Mouse (Mus musculus): ENCODE measurements around the gene Bckdhb. TPM values are rescaled to one million over a fixed set of nuclear protein-coding genes. Genes with fewer than 3 reads are reported as not detected.

The Bckdhb gene
- polyA plus RNA-seq, 1 experiment from 2014 or later: 49.1 TPM

- no peak for ATAC-seq (ENCODE audit: low FRiP score)
- H3K4me1 ChIP-seq: no peaks in the 10 kb centered on the region
- H3K27me3 ChIP-seq: no peaks in the 10 kb centered on the region
- H3K4me3 ChIP-seq (replicated peaks): no peak overlapping the region
- H3K9ac ChIP-seq: no peak overlapping the region
- no peak overlapping the region for H3K4me2 ChIP-seq
- no peaks in the 10 kb centered on the region for H3K9me3 ChIP-seq
- WGBS: 88% methylated on average over 6 of the region's 6 CpGs
- H3K27ac ChIP-seq: no peak overlapping the region
- H3K36me3 ChIP-seq (replicated peaks): no peaks in the 10 kb centered on the region; the same call in 1 of the 2 replicates
Observed at GRCm38 (mm10) chr9:84130338-84130737, 205.4 kb downstream of the Bckdhb start.

- ATAC-seq (ENCODE audit: low FRiP score): no peak
- no peaks in the 10 kb centered on the region for H3K36me3 ChIP-seq (replicated peaks)
- H3K4me1 ChIP-seq: no peaks in the 10 kb centered on the region
- H3K27me3 ChIP-seq: no peaks in the 10 kb centered on the region
- no peaks in the 10 kb centered on the region for H3K9me3 ChIP-seq
- no peak overlapping the region for H3K4me3 ChIP-seq (replicated peaks)
- H3K9ac ChIP-seq: no peak overlapping the region
- no peak overlapping the region for H3K27ac ChIP-seq
- no peak overlapping the region for H3K4me2 ChIP-seq
- WGBS: 87% methylated on average over 12 of the region's 12 CpGs
Observed at GRCm38 (mm10) chr9:84135062-84135461, 210.1 kb downstream of the Bckdhb start.

GRCm38 (mm10) chr9:84137192-84137591, 212.2 kb downstream of the Bckdhb start:
- H3K27me3 ChIP-seq: no peaks in the 10 kb centered on the region
- H3K27ac ChIP-seq: no peak overlapping the region
- H3K36me3 ChIP-seq (replicated peaks): no peaks in the 10 kb centered on the region
- H3K9ac ChIP-seq: no peak overlapping the region
- no peaks in the 10 kb centered on the region for H3K4me1 ChIP-seq
- H3K4me2 ChIP-seq: no peak overlapping the region
- ATAC-seq (ENCODE audit: low FRiP score): no peak
- no peak overlapping the region for H3K4me3 ChIP-seq (replicated peaks)
- 88% methylated on average over 6 of the region's 6 CpGs for whole genome bisulfite sequencing
- no peaks in the 10 kb centered on the region for H3K9me3 ChIP-seq

- Histone ChIP-seq H3K4me3 (replicated peaks) (no peak overlapping the region), H3K9ac (no peak overlapping the region), H3K27ac (no peak overlapping the region), H3K36me3 (replicated peaks) (no peaks in the 10 kb centered on the region), H3K4me1 (no peaks in the 10 kb centered on the region), H3K9me3 (no peaks in the 10 kb centered on the region), H3K27me3 (no peaks in the 10 kb centered on the region), H3K4me2 (no peak overlapping the region)
- 91% methylated on average over 2 of the region's 2 CpGs for WGBS
- no peak for ATAC-seq (ENCODE audit: low FRiP score)
Observed at GRCm38 (mm10) chr9:84148124-84148523, 223.2 kb downstream of the Bckdhb start.

Other genes with a start within 250 kb of the Bckdhb start
- gene Elovl4, start 118.9 kb upstream of the Bckdhb start, polyA plus RNA-seq (2016; fragmentation: Nextera tagmentation; extraction: Ambion mirVana): 47.9 and 49.9 TPM in 2 replicates
- gene Ttk, start 90.5 kb upstream of the Bckdhb start, polyA plus RNA-seq (2016; fragmentation: Nextera tagmentation; extraction: Ambion mirVana): 42.5 and 48.8 TPM in 2 replicates

Data from forebrain, embryonic 12.5 days (tissue).